Mouse (Mus musculus) urinary bladder, postnatal 10 days (tissue): Measurements from ENCODE around the gene Jpt1.
"Not testable (repeated sequence)": the region's sequence is repeated elsewhere in the genome, so short reads cannot be mapped to it uniquely, and the experiment has no call there.

Experiments
- DNase-seq: peaks from one replicate; pipeline ENCODE4 v3.0.0; 2022; ENCODE audit warnings: low spot score

Jpt1 gene

GRCm38 (mm10) chr11:115512004-115512403, 2.2 kb downstream of the Jpt1 start:
- DNase-seq: no peak

- no peak for DNase-seq
Measured at GRCm38 (mm10) chr11:115511121-115511520, 3.1 kb downstream of the Jpt1 start.

GRCm38 (mm10) chr11:115510507-115510888, 3.7 kb downstream of the Jpt1 start:
- DNase-seq: no peak

- DNase-seq: no peak
Measured at GRCm38 (mm10) chr11:115509773-115510506, 4.2 kb downstream of the Jpt1 start.

GRCm38 (mm10) chr11:115508061-115508460, 6.1 kb downstream of the Jpt1 start:
- no peak for DNase-seq

GRCm38 (mm10) chr11:115506586-115506985, 7.6 kb downstream of the Jpt1 start:
- DNase-seq: no peak

GRCm38 (mm10) chr11:115502636-115503035, 11.6 kb downstream of the Jpt1 start:
- no peak for DNase-seq

GRCm38 (mm10) chr11:115496559-115496958, 17.6 kb downstream of the Jpt1 start:
- not testable (repeated sequence) for DNase-seq

GRCm38 (mm10) chr11:115492387-115492786, 21.8 kb downstream of the Jpt1 start:
- DNase-seq: no peak

- peak; percentile 44 for DNase-seq
Measured at GRCm38 (mm10) chr11:115491356-115492083, 22.7 kb downstream of the Jpt1 start, which contains the start of gene Nt5c. TSS of gene Nt5c (minus strand) at chr11:115491862.

- DNase-seq: no peak
Measured at GRCm38 (mm10) chr11:115490441-115491355, 23.5 kb downstream of the Jpt1 start.

- no peak for DNase-seq
Measured at GRCm38 (mm10) chr11:115488551-115489104, 25.6 kb downstream of the Jpt1 start.

GRCm38 (mm10) chr11:115485155-115485554, 29.0 kb downstream of the Jpt1 start:
- no peak for DNase-seq

- DNase-seq: no peak
Measured at GRCm38 (mm10) chr11:115483726-115484125, 30.5 kb downstream of the Jpt1 start.

- no peak for DNase-seq
Measured at GRCm38 (mm10) chr11:115483278-115483677, 30.9 kb downstream of the Jpt1 start.

- DNase-seq: no peak
Measured at GRCm38 (mm10) chr11:115481553-115482259, 32.5 kb downstream of the Jpt1 start.

GRCm38 (mm10) chr11:115478296-115478938, 35.8 kb downstream of the Jpt1 start:
- no peak for DNase-seq

GRCm38 (mm10) chr11:115477388-115477787, 36.8 kb downstream of the Jpt1 start:
- not testable (repeated sequence) for DNase-seq

- not testable (repeated sequence) for DNase-seq
Measured at GRCm38 (mm10) chr11:115476630-115477029, 37.6 kb downstream of the Jpt1 start.

GRCm38 (mm10) chr11:115475758-115476237, 38.4 kb downstream of the Jpt1 start:
- DNase-seq: no peak
